Mouse (Mus musculus): ENCODE measurements at regions not wholly inside any gene's neighbourhood (a gene's known extent, or its start where the extent isn't known, plus 50 kb on each side); places are given as distances from the start of the nearest gene placed in this dataset.

GRCm38 (mm10) chr3:9146481-9146880 is 463.4 kb downstream of the Zfp704 start:
- TF ChIP-seq CTCF (IDR thresholded peaks at IDR 0.05; ENCODE audit: low read depth, low read length) (no peak), EP300 (IDR thresholded peaks at IDR 0.05; ENCODE audit: insufficient read depth, low read depth, low read length) (no peak)

Measured in ES-Bruce4 (cell line).